Mouse (Mus musculus) neural tube, embryonic 10.5 days (tissue): ENCODE results near the gene Mydgf.

Source experiments
- DNase-seq: peaks from one replicate; pipeline ENCODE4 v3.0.0-alpha.2; 2017; ENCODE audit warnings: low spot score; ENCODE audit errors: extremely low spot score

Mydgf gene

GRCm38 (mm10) chr17:56183658-56184103 is at the start of gene Mydgf:
Gene Mydgf, minus strand, starts transcription at chr17:56183920.
- peak; percentile 92 for DNase-seq

DNA sequence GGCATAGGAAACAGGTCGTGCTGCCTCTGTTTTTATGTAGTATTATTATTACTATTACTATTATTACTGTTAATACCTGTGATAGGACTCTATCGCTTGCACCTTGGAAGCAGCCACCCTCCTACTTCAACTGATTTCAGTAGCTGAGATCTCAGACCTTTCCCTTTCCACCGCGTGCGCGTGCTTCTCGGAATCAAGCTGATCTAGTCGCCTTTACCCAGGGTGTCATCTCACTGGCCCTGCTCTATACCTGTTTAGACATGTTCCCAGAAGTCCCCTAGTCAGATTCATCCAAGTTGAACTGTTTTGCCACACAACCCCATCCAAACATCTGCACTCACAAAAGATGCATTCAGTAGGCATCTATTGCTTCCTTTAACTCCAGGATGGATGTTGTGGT is 49.7 kb upstream of the Mydgf start:
- no peak for DNase-seq

- DNase-seq = no peak
These were observed 46.2 kb upstream of the Mydgf start for GRCm38 (mm10) chr17:56229943-56230342.

DNA sequence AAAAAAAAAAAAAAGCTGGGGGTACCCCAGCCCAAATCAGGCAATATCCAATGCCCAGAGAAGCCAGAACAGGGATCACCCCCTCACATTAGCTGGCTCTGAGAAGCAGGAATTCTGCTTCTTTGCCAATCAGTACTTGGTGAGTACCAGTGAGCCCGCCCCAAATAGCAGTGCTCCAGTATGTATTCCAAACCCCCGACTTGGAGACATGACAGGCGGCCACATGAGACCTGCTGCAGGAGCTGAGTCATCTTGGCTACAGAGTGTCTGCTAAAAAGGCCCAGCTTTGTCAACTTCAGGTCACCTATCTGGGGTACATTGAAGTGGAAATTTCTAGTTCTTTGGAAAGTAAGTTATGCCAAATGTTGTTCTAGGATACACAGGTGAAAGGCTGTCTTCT is 42.8 kb upstream of the Mydgf start:
- DNase-seq = no peak

DNA sequence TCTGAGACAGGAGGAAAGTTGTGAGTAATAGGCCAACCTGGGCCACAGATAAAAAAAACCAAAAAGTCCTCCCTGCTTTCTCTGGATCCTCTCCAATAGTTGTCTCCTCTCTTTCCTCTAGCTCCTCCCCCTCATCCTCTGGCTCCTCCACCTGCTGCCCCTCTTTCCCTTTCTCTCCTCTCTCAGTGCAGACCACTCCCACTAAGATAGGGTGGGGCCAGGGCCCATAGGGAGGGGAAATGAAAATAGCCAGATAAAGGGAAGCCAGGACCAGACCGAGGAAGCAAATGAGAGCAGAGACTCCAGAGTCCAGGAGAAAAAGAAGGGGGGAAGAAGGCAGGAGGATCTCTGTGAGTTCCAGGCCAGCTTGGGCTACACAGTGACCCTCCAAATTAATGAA is 41.2 kb upstream of the Mydgf start:
- DNase-seq = no peak

DNA sequence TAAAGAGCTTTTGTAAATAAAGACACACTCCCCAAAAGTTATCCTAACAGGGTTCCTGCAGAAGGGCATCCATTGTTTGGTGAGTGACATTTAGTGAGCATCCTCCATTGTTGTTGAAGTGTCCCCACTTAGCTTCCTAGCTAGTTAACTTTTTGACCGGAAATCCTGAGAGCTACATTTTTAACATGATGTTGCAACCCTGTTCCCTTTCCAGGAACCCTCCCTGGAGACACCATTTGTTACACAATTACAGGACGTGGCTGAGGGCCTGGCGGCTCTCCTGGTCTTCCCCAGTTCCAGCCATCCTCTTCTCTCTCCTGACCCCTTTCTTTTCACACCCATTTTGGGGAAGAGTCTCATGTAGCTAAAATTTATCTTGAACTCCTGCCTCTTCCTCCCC is 36.1 kb upstream of the Mydgf start:
- DNase-seq = no peak

DNA sequence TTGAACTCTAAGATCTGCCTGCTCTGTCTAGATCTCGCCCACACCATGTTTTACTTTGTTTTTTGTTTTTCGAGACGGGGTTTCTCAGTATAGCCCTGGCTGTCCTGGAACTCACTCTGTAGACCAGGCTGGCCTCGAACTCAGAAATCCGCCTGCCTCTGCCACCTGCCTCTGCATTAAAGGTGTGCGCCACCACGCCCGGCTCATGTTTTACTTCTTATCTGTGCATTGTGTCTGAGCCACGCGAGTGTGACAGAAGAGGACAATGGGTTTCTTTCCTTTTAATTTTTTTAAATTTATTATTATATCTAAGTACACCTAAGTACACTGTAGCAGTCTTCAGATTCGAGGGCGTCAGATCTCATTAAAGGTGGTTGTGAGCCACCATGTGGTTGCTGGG is 35.5 kb upstream of the Mydgf start:
- no peak for DNase-seq

DNA sequence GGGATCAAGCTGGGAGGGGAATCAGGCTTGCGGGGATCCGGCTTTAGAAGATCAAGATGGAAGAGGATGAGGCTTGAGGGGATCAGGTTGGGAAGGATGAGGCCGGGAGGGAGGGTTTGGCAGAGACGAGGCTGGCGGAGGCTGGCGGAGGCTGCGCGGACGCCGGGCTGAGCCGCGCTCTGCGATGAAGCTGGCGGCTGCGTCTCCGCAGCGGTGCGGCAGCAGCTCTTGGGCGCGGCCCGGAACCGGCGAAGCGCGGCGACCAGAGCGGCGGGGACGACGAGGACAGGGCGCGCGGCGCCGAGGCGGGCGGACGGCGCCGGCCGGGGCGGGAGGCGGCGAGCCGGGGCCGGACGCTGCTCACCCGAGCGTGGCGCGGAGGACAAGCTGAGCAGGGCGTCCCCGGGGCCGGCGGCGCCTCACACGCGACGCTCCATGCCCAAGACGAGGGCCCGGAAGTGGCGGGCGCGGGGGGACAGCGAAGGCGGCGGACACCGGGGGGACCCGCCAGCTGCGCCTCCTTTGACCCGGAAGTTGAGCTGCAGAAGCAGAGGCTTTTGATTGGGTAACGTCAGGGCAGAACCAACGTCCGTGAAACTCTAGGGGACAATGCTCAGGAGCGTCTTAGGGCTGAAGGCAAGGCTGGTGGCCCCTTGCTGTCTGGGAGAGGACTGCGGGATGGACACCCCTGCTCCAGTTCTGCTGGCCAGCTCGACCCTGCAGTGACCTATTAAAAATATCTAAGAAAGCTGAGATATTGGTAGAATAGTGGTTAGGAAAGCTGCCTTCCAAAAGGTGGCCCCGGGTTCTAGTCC is 34.9 kb upstream of the Mydgf start, which contains the start of gene Dpp9:
Gene Dpp9 (minus strand): TSS at position 529 of the 815 bp plus-strand sequence.
- DNase-seq = peak; percentile 89

DNA sequence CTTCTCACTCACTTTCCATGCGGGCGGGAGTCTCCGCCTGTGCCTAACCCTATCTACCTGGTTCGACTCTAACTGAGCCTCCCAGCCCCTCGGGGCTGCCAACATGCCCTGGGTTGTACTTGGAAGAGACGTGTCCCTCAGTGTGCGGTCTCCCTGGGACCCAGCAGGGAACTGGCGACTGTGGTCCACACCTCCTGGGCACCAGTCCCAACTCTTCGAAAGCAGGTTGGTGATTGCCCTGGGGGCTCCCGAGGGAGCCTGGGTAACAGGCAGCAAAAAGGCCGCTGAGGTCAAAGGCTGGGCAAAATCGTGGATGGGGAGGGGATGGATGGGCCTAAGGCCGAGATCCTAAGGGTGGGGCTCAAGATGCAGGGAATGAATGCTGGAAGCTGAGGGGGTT is 34.0 kb upstream of the Mydgf start:
- DNase-seq = no peak

DNA sequence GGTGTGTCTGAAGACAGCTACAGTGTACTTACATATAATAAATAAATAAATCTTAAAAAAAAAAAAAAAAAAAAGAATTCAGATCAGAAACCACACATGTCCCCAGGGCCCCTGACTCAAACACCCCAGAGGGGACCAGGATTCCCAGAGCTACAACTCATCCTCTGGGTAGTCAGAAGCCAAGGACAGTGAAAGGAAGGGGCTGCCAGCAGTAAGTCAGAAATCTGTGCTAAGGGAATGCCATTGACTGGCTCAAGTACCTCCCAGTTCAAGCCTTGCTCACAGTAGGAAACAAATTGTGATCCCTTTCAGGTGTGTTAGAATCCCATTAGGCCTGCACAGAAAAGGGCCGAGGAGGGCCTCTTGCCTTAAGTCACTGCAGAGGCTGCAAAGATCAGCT is 30.5 kb upstream of the Mydgf start:
- no peak for DNase-seq

- DNase-seq = no peak
These were observed 29.0 kb upstream of the Mydgf start for GRCm38 (mm10) chr17:56212676-56213075.

DNA sequence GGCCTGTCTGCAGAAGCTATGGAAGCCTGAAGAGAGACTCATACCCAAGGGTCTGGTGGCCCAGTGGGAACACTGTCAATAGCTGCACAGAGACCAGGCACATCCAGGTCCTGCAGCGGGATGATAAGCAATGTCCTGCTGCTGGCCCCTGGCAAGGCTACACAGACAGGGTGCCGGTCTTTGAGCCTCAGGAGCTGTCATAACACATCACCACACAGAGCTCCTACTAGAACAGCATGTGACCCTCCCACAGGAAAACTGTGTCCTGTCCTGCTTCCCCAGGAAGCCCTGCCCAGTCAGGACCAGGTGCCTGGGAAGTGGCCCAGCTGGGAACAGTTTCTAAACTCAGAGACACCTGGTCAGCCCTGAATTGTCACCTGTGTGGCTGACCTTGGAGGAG is 27.4 kb upstream of the Mydgf start:
- no peak for DNase-seq

- no peak for DNase-seq
These were observed 25.1 kb upstream of the Mydgf start for GRCm38 (mm10) chr17:56208821-56209220.

DNA sequence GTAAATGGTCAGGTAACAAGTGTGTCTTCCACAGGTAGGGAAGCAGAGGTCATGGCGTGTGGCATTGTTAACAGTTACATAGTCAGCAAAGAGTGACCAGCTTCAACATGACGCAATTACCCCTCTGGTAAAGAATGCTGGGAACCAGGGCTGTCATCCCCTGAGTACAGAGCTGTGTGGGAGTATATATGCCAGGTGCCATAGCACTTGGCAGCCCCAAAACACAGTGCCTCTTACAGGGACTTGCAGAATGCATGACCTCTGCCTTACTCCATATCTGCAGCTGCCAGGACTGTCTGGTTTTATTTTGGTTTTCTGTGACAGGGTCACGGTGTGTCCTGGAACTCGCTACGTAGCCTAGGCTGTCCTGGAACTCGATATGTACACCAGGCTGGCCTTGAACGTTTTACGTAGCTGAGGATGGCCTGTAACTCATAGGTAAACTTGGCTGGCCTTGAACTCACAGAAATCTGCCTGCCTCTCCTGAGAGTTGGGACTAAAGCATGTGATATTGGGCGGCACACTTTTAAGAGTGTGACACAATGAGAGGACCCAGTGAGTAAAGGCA is 24.3 kb upstream of the Mydgf start:
- DNase-seq = no peak

GRCm38 (mm10) chr17:56206986-56207674 is 23.4 kb upstream of the Mydgf start:
- DNase-seq = no peak

DNA sequence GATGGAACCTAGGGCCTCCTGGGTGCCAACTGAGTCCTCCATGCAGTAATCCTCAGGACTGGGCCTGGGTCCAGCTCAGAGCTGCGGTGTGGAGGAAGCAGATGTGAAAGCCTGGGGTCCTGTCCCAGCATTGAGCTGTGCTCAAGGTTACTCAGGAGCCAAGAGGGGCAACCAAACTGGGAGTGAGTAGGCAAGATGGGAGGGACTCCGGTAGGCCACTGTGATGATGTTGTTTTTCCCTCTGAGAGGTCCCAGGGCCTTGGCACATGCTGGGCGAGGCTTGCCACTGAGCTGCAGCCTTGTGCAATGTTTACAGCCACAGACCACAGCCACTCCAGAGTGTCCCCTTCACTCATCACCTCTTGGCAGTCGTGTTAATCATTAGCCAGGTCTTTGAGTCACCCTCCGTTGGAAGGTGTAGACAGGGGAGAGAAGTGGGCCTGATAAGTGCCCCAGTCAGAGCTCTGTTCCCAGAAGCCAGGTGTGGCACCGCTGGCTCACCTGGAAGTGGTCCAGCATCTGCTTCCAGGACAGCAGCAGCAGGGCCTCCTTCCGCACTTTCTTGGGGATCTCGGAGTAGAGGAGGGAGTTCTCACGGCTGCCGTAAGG is 22.7 kb upstream of the Mydgf start:
- no peak for DNase-seq

- DNase-seq = no peak
These were observed 20.0 kb upstream of the Mydgf start for GRCm38 (mm10) chr17:56203729-56204128.

DNA sequence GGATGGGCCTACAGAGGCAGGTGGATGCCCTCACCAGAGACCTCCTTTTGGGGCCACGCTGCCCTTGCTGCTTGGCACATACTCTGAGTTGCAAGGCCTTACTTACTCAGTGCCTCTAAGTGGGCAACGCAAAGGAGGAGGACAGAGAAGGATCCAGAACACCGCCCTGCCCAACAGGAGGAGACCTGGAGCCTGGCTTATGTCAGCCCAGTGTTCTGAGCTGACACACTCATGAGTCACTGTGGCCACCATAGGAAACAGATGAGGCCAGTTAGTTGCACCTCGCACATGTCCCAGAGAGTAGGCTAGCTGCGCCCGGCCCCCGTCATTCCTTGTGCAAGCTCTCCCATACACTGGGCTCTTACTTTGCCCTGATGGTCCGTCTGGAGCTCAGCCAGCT is 18.8 kb upstream of the Mydgf start:
- no peak for DNase-seq

- no peak for DNase-seq
These were observed 17.9 kb upstream of the Mydgf start for GRCm38 (mm10) chr17:56201642-56202041.

DNA sequence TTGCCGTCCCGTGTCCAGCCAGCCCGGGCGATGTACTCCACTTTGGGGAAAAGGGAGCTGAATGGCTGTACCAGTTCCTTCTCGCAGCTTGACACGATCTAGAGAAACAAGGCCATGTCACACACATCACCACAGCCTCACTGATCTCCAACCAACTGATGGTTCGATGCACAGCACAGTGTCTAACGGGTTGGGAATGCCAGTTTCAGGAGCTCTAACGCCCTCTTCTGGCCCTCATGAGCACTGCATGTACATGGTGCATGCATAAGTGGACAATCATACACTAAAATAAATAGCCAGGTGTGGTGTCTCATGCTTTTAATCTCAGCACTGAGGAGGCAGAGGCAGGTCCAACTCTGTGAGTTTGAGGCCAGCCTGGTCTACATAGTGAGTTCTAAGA is 16.9 kb upstream of the Mydgf start:
- DNase-seq = no peak

DNA sequence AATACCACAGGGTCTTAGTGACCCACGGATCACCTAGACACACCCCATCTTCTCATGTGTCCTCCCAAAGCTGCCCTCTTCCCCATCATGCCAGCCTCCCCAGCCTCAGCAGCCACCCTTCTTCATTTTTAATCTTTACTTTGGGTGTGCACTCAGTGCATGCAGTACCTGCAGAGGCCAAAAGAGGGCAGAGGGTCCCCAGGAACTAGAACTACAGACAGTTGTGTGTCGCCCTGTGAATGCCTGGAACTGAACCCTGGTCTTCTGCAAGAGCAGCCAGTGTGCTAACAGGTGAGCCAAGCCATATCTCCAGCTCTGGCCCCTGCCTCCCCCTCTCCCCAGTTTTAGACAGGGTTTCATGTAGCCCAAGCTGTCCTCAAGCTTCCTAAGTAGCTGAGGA is 13.1 kb upstream of the Mydgf start:
- DNase-seq = peak; percentile 27

- no peak for DNase-seq
These were observed 11.0 kb upstream of the Mydgf start for GRCm38 (mm10) chr17:56194765-56195164.
